Mouse (Mus musculus) heart, postnatal 0 days (tissue): ENCODE measurements at regions not wholly inside any gene's neighbourhood (a gene's known extent, or its start where the extent isn't known, plus 50 kb on each side); places are given as distances from the start of the nearest gene placed in this dataset.

Experiments used
- CTCF ChIP-seq: IDR thresholded peaks from 2 replicates; pipeline ENCODE4 v1.5.1; 2016; ENCODE audit warnings: antibody characterized with exemption, control low read depth, low read depth
- EP300 ChIP-seq: IDR thresholded peaks from 2 replicates; pipeline ENCODE4 v1.6.1; 2016; ENCODE audit warnings: antibody characterized with exemption, low read depth

- no peak for TF ChIP-seq EP300
- no peak for TF ChIP-seq CTCF
Observed at GRCm38 (mm10) chr13:112001155-112002025, 192.6 kb upstream of the Map3k1 start.
